Mouse (Mus musculus) megakaryocyte, embryonic 14.5 days (primary cell): ENCODE measurements at regions not wholly inside any gene's neighbourhood (a gene's known extent, or its start where the extent isn't known, plus 50 kb on each side); places are given as distances from the start of the nearest gene placed in this dataset.
"Not testable (repeated sequence)": the region's sequence is repeated elsewhere in the genome, so short reads cannot be mapped to it uniquely, and the experiment has no call there.

ENCODE experiments used
- H3K27me3 ChIP-seq: replicated peaks from 2 replicates; pipeline ENCODE3; 2012; ENCODE audit warnings: inconsistent platforms
- H3K36me3 ChIP-seq: replicated peaks from 2 replicates; pipeline ENCODE3; 2012; ENCODE audit warnings: low read length, inconsistent platforms, mixed read lengths
- H3K4me1 ChIP-seq: 2 replicates; pipeline ENCODE4 v1.6.1; 2012; ENCODE audit warnings: inconsistent platforms
- H3K4me3 ChIP-seq: replicated peaks from 2 replicates; pipeline ENCODE3; 2012; ENCODE audit warnings: moderate library complexity, mild to moderate bottlenecking, inconsistent platforms
- H3K9me3 ChIP-seq: 2 replicates; pipeline ENCODE4 v1.6.1; 2012; ENCODE audit warnings: inconsistent platforms
- FLI1 ChIP-seq: IDR thresholded peaks from 2 replicates; pipeline ENCODE4 v1.6.1; 2012; ENCODE audit warnings: low read length, inconsistent platforms, mixed read lengths
- GATA1 ChIP-seq: IDR thresholded peaks from 3 replicates; pipeline ENCODE4 v1.6.1; 2012; ENCODE audit warnings: mixed read lengths, low read length, inconsistent platforms, borderline replicate concordance

GRCm38 (mm10) chr5:26692013-26692412 lies 125.0 kb upstream of the Dpp6 start:
- peaks cover 10% of the 10 kb centered on the region; the same call in 1 of the 2 replicates for H3K9me3 ChIP-seq
- H3K27me3 ChIP-seq, result no peaks in the 10 kb centered on the region
- TF ChIP-seq FLI1 (no peak), GATA1 (no peak)
- H3K4me3 ChIP-seq, result no peak overlapping the region
- H3K4me1 ChIP-seq, result no peaks in the 10 kb centered on the region
- H3K36me3 ChIP-seq, result no peaks in the 10 kb centered on the region

GRCm38 (mm10) chr5:26703621-26704020 lies 113.4 kb upstream of the Dpp6 start:
- H3K4me3 ChIP-seq, H3K27me3 ChIP-seq, H3K9me3 ChIP-seq, H3K4me1 ChIP-seq, H3K36me3 ChIP-seq: not testable (repeated sequence)

GRCm38 (mm10) chr5:26707661-26708060 lies 109.3 kb upstream of the Dpp6 start:
- Histone ChIP-seq H3K4me3 (no peak overlapping the region), H3K9me3 (peaks cover 3% of the 10 kb centered on the region; the same call in 1 of the 2 replicates), H3K27me3 (no peaks in the 10 kb centered on the region), H3K36me3 (no peaks in the 10 kb centered on the region), H3K4me1 (no peaks in the 10 kb centered on the region)
- TF ChIP-seq GATA1, result no peak
- no peak for TF ChIP-seq FLI1

- H3K27me3 ChIP-seq, result no peaks in the 10 kb centered on the region
- TF ChIP-seq GATA1 (no peak), FLI1 (no peak)
- H3K36me3 ChIP-seq, result no peaks in the 10 kb centered on the region
- H3K4me3 ChIP-seq, result no peak overlapping the region
- no peaks in the 10 kb centered on the region for H3K4me1 ChIP-seq
- peaks cover 6% of the 10 kb centered on the region; the same call in 1 of the 2 replicates for H3K9me3 ChIP-seq
These were observed 92.5 kb upstream of the Dpp6 start for GRCm38 (mm10) chr5:26724491-26724890.

GRCm38 (mm10) chr5:26725953-26726352 lies 91.0 kb upstream of the Dpp6 start:
- Histone ChIP-seq H3K27me3 (no peaks in the 10 kb centered on the region), H3K4me1 (no peaks in the 10 kb centered on the region), H3K4me3 (no peak overlapping the region), H3K36me3 (no peaks in the 10 kb centered on the region), H3K9me3 (peaks cover 9% of the 10 kb centered on the region; the same call in 1 of the 2 replicates)
- TF ChIP-seq GATA1, result no peak
- no peak for TF ChIP-seq FLI1

- not testable (repeated sequence) for H3K36me3 ChIP-seq, H3K9me3 ChIP-seq, H3K4me1 ChIP-seq, H3K27me3 ChIP-seq, H3K4me3 ChIP-seq
These were observed 65.8 kb upstream of the Dpp6 start for GRCm38 (mm10) chr5:26751196-26751595.

- H3K4me3 ChIP-seq, H3K9me3 ChIP-seq, H3K36me3 ChIP-seq, H3K4me1 ChIP-seq, H3K27me3 ChIP-seq: not testable (repeated sequence)
These were observed 65.2 kb upstream of the Dpp6 start for GRCm38 (mm10) chr5:26751601-26752305.

- not testable (repeated sequence) for H3K4me1 ChIP-seq, H3K27me3 ChIP-seq, H3K4me3 ChIP-seq, H3K9me3 ChIP-seq, H3K36me3 ChIP-seq
These were observed 62.9 kb upstream of the Dpp6 start for GRCm38 (mm10) chr5:26754129-26754528.
